Mouse (Mus musculus) MEL (cell line): Measurements from ENCODE around the gene Rpa1. TPM values are rescaled to one million over a fixed set of nuclear protein-coding genes. Genes with fewer than 3 reads are reported as not detected.

Source experiments
- DNase-seq: peaks from one replicate; pipeline ENCODE4 v3.0.0; 2011; ENCODE audit warnings: low read depth, low spot score
- H3K27ac ChIP-seq: 2 replicates; pipeline ENCODE4 v1.5.1; 2012; ENCODE audit warnings: low read depth, mild to moderate bottlenecking, control low read depth, low read length, moderate library complexity; ENCODE audit not compliant: control insufficient read depth
- H3K27me3 ChIP-seq, 2 experiments: fragments of 150-350 bp in 1 of 2; sonication (generic) in 1 of 2; 2 replicates each; pipeline ENCODE4 v1.6.1; 2012; ENCODE audit warnings: low read length in 2 of 2, mild to moderate bottlenecking in 2 of 2, improper control_type of control experiment in 1 of 2, moderate library complexity in 1 of 2; ENCODE audit not compliant: insufficient read depth in 2 of 2, control insufficient read depth in 1 of 2
- H3K36me3 ChIP-seq, 2 experiments: 2 replicates each; pipeline ENCODE4 v1.6.1; 2012 to 2014; ENCODE audit warnings: low read length in 2 of 2, improper control_type of control experiment in 1 of 2, inconsistent platforms in 1 of 2, mild to moderate bottlenecking in 1 of 2; ENCODE audit not compliant: insufficient read depth in 2 of 2, control insufficient read depth in 1 of 2
- H3K4me1 ChIP-seq, 2 experiments: fragments of 150-350 bp in 1 of 2; sonication (generic) in 1 of 2; 2 replicates each; pipeline ENCODE4 v1.6.1; 2012; ENCODE audit warnings: low read length in 2 of 2, improper control_type of control experiment in 1 of 2, mild to moderate bottlenecking in 1 of 2; ENCODE audit not compliant: insufficient read depth in 2 of 2, control insufficient read depth in 1 of 2
- H3K4me3 ChIP-seq, 2 experiments: fragments of 150-350 bp in 1 of 2; sonication (generic) in 1 of 2; 2 replicates each; pipeline ENCODE4 v1.5.1; 2012; ENCODE audit warnings: low read depth in 2 of 2, low read length in 2 of 2, mild to moderate bottlenecking in 2 of 2, moderate library complexity in 2 of 2, control low read depth in 1 of 2, improper control_type of control experiment in 1 of 2; ENCODE audit not compliant: control insufficient read depth in 1 of 2, insufficient read depth in 1 of 2
- H3K79me2 ChIP-seq: 2 replicates; pipeline ENCODE4 v1.6.1; 2012; ENCODE audit warnings: mild to moderate bottlenecking, low read length, moderate library complexity; ENCODE audit not compliant: control insufficient read depth, poor library complexity, insufficient read depth
- H3K9ac ChIP-seq: 2 replicates; pipeline ENCODE4 v1.6.1; 2012; ENCODE audit warnings: low read depth, mild to moderate bottlenecking, control low read depth, low read length, moderate library complexity; ENCODE audit not compliant: control insufficient read depth, poor library complexity, severe bottlenecking
- H3K9me3 ChIP-seq: fragments of 150-350 bp; sonication (generic); replicated peaks from 2 replicates; pipeline ENCODE4 v1.6.1; 2012; ENCODE audit warnings: mild to moderate bottlenecking, low read length, improper control_type of control experiment, moderate library complexity; ENCODE audit not compliant: insufficient read depth
- BHLHE40 ChIP-seq: IDR thresholded peaks from 2 replicates; pipeline ENCODE4 v1.6.1; 2012; ENCODE audit warnings: low read depth, mild to moderate bottlenecking, inconsistent platforms, low read length, improper control_type of control experiment, borderline replicate concordance
- CTCF ChIP-seq, 3 experiments: IDR thresholded peaks in 2 of 3; conservative IDR thresholded peaks in 1 of 3; 2 replicates each; pipeline ENCODE4 v1.5.1; 2011 to 2012; ENCODE audit warnings: low read length in 3 of 3, low read depth in 2 of 3, mild to moderate bottlenecking in 2 of 3, improper control_type of control experiment in 1 of 3, inconsistent platforms in 1 of 3, mixed read lengths in 1 of 3, moderate library complexity in 1 of 3; ENCODE audit not compliant: control insufficient read depth in 1 of 3, insufficient read depth in 1 of 3, poor library complexity in 1 of 3, severe bottlenecking in 1 of 3
- E2F4 ChIP-seq: IDR thresholded peaks from 2 replicates; pipeline ENCODE4 v1.6.1; 2011; ENCODE audit warnings: low read depth, low read length, improper control_type of control experiment, borderline replicate concordance
- ELF1 ChIP-seq: IDR thresholded peaks from 2 replicates; pipeline ENCODE4 v1.6.1; 2014; ENCODE audit warnings: low read depth, mild to moderate bottlenecking, inconsistent platforms, low read length, improper control_type of control experiment, moderate library complexity
- EP300 ChIP-seq, 2 experiments: IDR thresholded peaks; 2 replicates each; pipeline ENCODE4 v1.6.1; 2011; ENCODE audit warnings: improper control_type of control experiment in 2 of 2, low read length in 2 of 2, low read depth in 1 of 2, mild to moderate bottlenecking in 1 of 2
- ETS1 ChIP-seq: IDR thresholded peaks from 2 replicates; pipeline ENCODE4 v1.6.1; 2012; ENCODE audit warnings: low read depth, mild to moderate bottlenecking, inconsistent platforms, low read length, improper control_type of control experiment, moderate library complexity
- GABPA ChIP-seq: IDR thresholded peaks from 2 replicates; pipeline ENCODE4 v1.6.1; 2012; ENCODE audit warnings: low read depth, mild to moderate bottlenecking, inconsistent platforms, low read length, improper control_type of control experiment, moderate library complexity
- GATA1 ChIP-seq: IDR thresholded peaks from 2 replicates; pipeline ENCODE4 v1.6.1; 2011; ENCODE audit warnings: low read depth, low read length, improper control_type of control experiment
- HCFC1 ChIP-seq: IDR thresholded peaks from 2 replicates; pipeline ENCODE4 v1.6.1; 2012; ENCODE audit warnings: low read depth, mild to moderate bottlenecking, inconsistent platforms, low read length, improper control_type of control experiment, moderate library complexity
- MAX ChIP-seq: IDR thresholded peaks from 2 replicates; pipeline ENCODE4 v1.6.1; 2011; ENCODE audit warnings: low read length, improper control_type of control experiment
- MAZ ChIP-seq: IDR thresholded peaks from 2 replicates; pipeline ENCODE4 v1.6.1; 2012; ENCODE audit warnings: low read depth, mild to moderate bottlenecking, inconsistent platforms, low read length, improper control_type of control experiment
- MXI1 ChIP-seq: IDR thresholded peaks from 2 replicates; pipeline ENCODE4 v1.6.1; 2011; ENCODE audit warnings: mild to moderate bottlenecking, low read depth, low read length, improper control_type of control experiment
- MYB ChIP-seq: IDR thresholded peaks from 2 replicates; pipeline ENCODE4 v1.6.1; 2011; ENCODE audit warnings: mild to moderate bottlenecking, low read depth, low read length, improper control_type of control experiment
- MYC ChIP-seq: IDR thresholded peaks from 2 replicates; pipeline ENCODE4 v1.6.1; 2011; ENCODE audit warnings: low read depth, mild to moderate bottlenecking, low read length, improper control_type of control experiment, moderate library complexity
- POLR2A ChIP-seq, 2 experiments: IDR thresholded peaks; 2 replicates each; pipeline ENCODE4 v1.6.1; 2011 to 2012; ENCODE audit warnings: low read length in 2 of 2, mild to moderate bottlenecking in 2 of 2, control low read depth in 1 of 2, improper control_type of control experiment in 1 of 2, low read depth in 1 of 2, moderate library complexity in 1 of 2; ENCODE audit not compliant: control insufficient read depth in 1 of 2, insufficient read depth in 1 of 2, poor library complexity in 1 of 2
- POLR2AphosphoS5 ChIP-seq: IDR thresholded peaks from 2 replicates; pipeline ENCODE4 v1.6.1; 2012; ENCODE audit warnings: low read depth, borderline replicate concordance, mild to moderate bottlenecking, inconsistent platforms, low read length, moderate library complexity, mixed read lengths
- RAD21 ChIP-seq: IDR thresholded peaks from 2 replicates; pipeline ENCODE4 v1.6.1; 2011; ENCODE audit warnings: mild to moderate bottlenecking, low read depth, low read length, improper control_type of control experiment
- RCOR1 ChIP-seq: IDR thresholded peaks from 2 replicates; pipeline ENCODE4 v1.6.1; 2012; ENCODE audit warnings: low read depth, mild to moderate bottlenecking, inconsistent platforms, low read length, improper control_type of control experiment
- SIN3A ChIP-seq: IDR thresholded peaks from 2 replicates; pipeline ENCODE4 v1.6.1; 2012; ENCODE audit warnings: low read length, improper control_type of control experiment, inconsistent platforms
- SMC3 ChIP-seq: IDR thresholded peaks from 2 replicates; pipeline ENCODE4 v1.6.1; 2011; ENCODE audit warnings: low read depth, low read length, improper control_type of control experiment
- TBP ChIP-seq: IDR thresholded peaks from 2 replicates; pipeline ENCODE4 v1.8.0; 2011; ENCODE audit warnings: low read depth, low read length, improper control_type of control experiment
- TCF12 ChIP-seq: IDR thresholded peaks from 2 replicates; pipeline ENCODE4 v1.6.1; 2014; ENCODE audit warnings: low read depth, mild to moderate bottlenecking, inconsistent platforms, low read length, improper control_type of control experiment, moderate library complexity
- USF2 ChIP-seq, 2 experiments: IDR thresholded peaks; 2 replicates each; pipeline ENCODE4 v1.6.1; 2011 to 2012; ENCODE audit warnings: improper control_type of control experiment in 2 of 2, low read length in 2 of 2, borderline replicate concordance in 1 of 2, inconsistent platforms in 1 of 2, low read depth in 1 of 2, mild to moderate bottlenecking in 1 of 2; ENCODE audit not compliant: insufficient read depth in 1 of 2
- ZC3H11A ChIP-seq: IDR thresholded peaks from 2 replicates; pipeline ENCODE4 v1.6.1; 2012; ENCODE audit warnings: low read depth, mild to moderate bottlenecking, inconsistent platforms, low read length, improper control_type of control experiment
- polyA plus RNA-seq, 2 experiments: library from polyadenylated mRNA; stranded (reverse) in 1 of 2; unstranded in 1 of 2; fragments of >175 nt in 1 of 2; fragments of >200 nt in 1 of 2; gene quantifications; 2 replicates each; pipeline versions ENCODE4 v1.2.1 to v1.2.4; 2012; ENCODE audit warnings: low replicate concordance in 2 of 2, low read depth in 1 of 2; ENCODE audit not compliant: insufficient read length in 2 of 2, insufficient read depth in 1 of 2, missing spikeins in 1 of 2
- total RNA-seq: library from RNA; depleted of rRNA; stranded (reverse); fragments of 300-350 nt; gene quantifications from 2 replicates; pipeline ENCODE4 v1.2.3, GENCODE M21; 2012

Rpa1 gene
- total and polyA plus RNA-seq, 3 experiments: 179 to 481 (median 242) TPM

DNA sequence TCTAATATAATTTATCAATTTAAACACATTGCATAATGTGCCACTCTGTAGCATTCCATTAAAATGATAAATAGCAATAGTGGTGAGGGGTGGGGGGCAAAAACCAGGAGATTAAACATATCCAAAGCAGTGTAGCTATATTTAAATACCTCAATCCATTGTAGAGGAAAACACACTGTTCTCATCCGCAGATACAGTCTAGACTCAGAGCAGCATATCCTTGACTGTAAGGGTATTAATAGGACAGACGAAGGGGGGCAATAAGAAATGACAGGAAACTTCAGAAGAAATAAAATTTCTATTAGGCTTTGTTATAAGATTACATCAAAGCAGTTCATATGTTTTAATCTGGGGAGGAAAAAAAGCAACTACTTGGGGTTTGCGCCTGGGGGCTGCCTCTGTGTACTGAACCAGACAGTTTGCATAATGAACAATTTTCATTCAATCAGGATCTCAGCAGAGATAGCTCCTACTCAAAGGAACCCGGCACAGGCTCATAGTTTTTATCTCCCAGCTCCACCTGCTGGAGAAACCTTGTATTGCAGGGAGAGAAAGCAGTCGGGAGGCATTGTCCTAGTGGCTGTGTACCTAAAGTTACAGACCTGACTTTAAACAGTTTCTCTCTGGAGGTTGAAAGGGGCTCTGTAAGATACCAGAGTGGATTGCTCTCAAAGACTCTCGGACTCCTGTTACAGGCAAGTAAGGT lies 57.4 kb downstream of the Rpa1 start:
- TF ChIP-seq TBP (peak; percentile 52; the same call in 1 of the 2 replicates), RCOR1 (peak; percentile 48; the same call in 1 of the 2 replicates), MYC (peak; percentile 68; the same call in 1 of the 2 replicates), POLR2AphosphoS5 (no peak), EP300 (IDR thresholded peaks at IDR 0.05; ENCODE audit: low read depth in 1 of 2, low read length in 2 of 2) (no peak), SMC3 (peak; percentile 98), HCFC1 (no peak), CTCF (IDR thresholded peaks at IDR 0.05 in 2 of 3, conservative IDR thresholded peaks at IDR 0.05 in 1 of 3; ENCODE audit: control insufficient read depth in 1 of 3, insufficient read depth in 1 of 3, low read depth in 2 of 3, low read length in 3 of 3, poor library complexity in 1 of 3, severe bottlenecking in 1 of 3) (peak; percentile 87 to 99 (median 93)), POLR2A (IDR thresholded peaks at IDR 0.05; ENCODE audit: control insufficient read depth in 1 of 2, insufficient read depth in 1 of 2, low read depth in 1 of 2, low read length in 2 of 2, poor library complexity in 1 of 2) (no peak), MAZ (0 out of 2 replicates have a peak, but pooled peaks have one; percentile 47), RAD21 (peak; percentile 99), MYB (no peak), BHLHE40 (0 out of 2 replicates have a peak, but pooled peaks have one; percentile 30), SIN3A (peak; percentile 78), ZC3H11A (peak; percentile 96), GATA1 (peak; percentile 66), MAX (0 out of 2 replicates have a peak, but pooled peaks have one; percentile 10), ETS1 (no peak), GABPA (peak; percentile 27; the same call in 1 of the 2 replicates), MXI1 (peak; percentile 45; the same call in 1 of the 2 replicates), TCF12 (peak; percentile 13; the same call in 1 of the 2 replicates)
- no peak overlapping the region for H3K4me3 ChIP-seq
- peaks cover 10 to 11% of the 10 kb centered on the region in 2 experiments for H3K4me1 ChIP-seq
- DNase-seq: peak; percentile 90
- no peaks in the 10 kb centered on the region for H3K9me3 ChIP-seq
- H3K79me2 ChIP-seq: no peaks in the 10 kb centered on the region
- peaks cover 0 to 11% of the 10 kb centered on the region in 2 experiments; a peak in 2 of 4 replicates for H3K36me3 ChIP-seq
- no peak overlapping the region for H3K27ac ChIP-seq
- no peak overlapping the region for H3K9ac ChIP-seq
- peaks cover 0 to 3% of the 10 kb centered on the region in 2 experiments; a peak in 2 of 4 replicates for H3K27me3 ChIP-seq

DNA sequence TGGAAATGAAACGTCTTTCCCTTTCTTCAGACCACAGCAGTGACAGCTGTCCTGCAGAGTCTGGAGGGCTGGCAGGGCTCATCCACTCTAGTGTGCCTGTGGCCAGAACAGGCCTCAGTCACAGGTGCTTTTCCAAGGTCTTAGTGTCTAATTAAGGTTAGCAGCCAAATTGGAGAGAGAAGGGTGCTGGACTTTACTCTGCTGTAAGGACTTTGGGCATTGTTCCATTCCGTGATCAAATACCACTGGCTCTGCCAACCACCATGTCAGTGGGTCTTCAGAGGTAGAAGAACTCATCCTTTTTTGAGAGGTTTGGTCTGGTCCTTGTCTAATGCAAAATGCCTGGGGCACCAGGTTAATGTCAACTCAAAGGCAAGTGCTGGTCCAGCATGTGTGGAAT lies 59.0 kb downstream of the Rpa1 start:
- Histone ChIP-seq H3K79me2 (no peaks in the 10 kb centered on the region), H3K27ac (no peak overlapping the region), H3K4me1 (no peaks in the 10 kb centered on the region), H3K36me3 (no peaks in the 10 kb centered on the region), H3K9me3 (no peaks in the 10 kb centered on the region), H3K27me3 (peaks cover 0 to 3% of the 10 kb centered on the region in 2 experiments; a peak in 2 of 4 replicates), H3K9ac (no peak overlapping the region), H3K4me3 (no peak overlapping the region)
- TF ChIP-seq E2F4: no peak
- TF ChIP-seq GATA1: no peak
- no peak for TF ChIP-seq USF2 (IDR thresholded peaks at IDR 0.05; ENCODE audit: borderline replicate concordance in 1 of 2, insufficient read depth in 1 of 2, low read depth in 1 of 2, low read length in 2 of 2)
- TF ChIP-seq RAD21: no peak
- TF ChIP-seq ELF1: no peak
- DNase-seq: no peak
